Mouse (Mus musculus) testis, adult 2 months (tissue): Measurements from ENCODE around the gene Celf5.

ENCODE experiments used
- CTCF ChIP-seq: fragments of 200-500 bp; IDR thresholded peaks from 2 replicates; pipeline ENCODE4 v1.5.1; 2012; ENCODE audit warnings: low read depth, mild to moderate bottlenecking, inconsistent platforms, low read length, moderate library complexity; ENCODE audit not compliant: control insufficient read depth, insufficient read depth, insufficient replicate concordance
- POLR2A ChIP-seq: fragments of 200-500 bp; IDR thresholded peaks from 2 replicates; pipeline ENCODE4 v1.6.1; 2012; ENCODE audit warnings: low read depth, mild to moderate bottlenecking, inconsistent platforms, low read length, moderate library complexity; ENCODE audit not compliant: control insufficient read depth

DNA sequence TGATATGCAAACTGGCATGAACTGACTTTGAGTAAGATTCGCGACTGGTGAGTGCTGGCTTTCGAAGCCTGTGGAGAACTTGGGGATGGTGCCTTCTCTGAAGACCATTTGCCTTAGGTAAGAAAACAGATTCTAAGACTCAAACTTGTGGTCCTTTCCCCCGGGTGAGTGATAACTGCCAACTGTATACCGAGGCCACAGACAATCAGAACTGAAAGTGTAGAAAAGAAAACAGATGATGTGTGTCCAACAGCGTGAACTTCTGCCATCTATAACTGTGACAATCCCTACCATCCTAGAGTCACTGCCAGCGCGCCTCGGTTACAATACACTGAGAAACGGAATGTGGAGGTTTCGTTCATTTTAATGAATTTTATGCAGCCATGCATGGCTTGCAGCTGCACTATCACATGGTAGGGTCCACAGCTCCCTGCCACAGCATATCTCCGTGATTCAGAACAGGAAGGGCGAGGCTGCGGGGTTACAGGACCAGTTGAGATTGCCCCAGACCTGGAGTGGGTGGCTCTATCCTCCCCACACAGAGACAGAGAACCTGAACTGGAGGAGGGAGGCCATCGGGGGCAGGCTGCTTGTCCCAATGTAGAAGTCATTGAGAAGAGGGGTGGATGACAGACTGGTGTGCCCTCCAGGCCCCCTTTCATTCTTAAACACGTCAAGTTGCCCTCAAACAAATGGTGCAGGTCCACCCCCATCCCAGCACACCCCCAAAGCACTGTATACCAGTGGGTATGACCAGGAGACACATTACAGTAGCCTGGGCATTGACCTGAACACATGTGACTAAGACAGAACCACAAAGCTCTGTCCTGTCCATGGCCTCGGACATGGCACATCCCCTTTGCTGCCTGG, 15.1 kb upstream of the Celf5 start:
- TF ChIP-seq POLR2A (no peak), CTCF (no peak)
